Mouse (Mus musculus) urinary bladder, adult 18-20 months (tissue): ENCODE results near the gene Exosc2.

Source experiments
- DNase-seq, 2 experiments: peaks; one replicate each; pipeline ENCODE4 v3.0.0; 2022; ENCODE audit warnings: low spot score in 2 of 2, mixed read lengths in 2 of 2

The Exosc2 gene

DNA sequence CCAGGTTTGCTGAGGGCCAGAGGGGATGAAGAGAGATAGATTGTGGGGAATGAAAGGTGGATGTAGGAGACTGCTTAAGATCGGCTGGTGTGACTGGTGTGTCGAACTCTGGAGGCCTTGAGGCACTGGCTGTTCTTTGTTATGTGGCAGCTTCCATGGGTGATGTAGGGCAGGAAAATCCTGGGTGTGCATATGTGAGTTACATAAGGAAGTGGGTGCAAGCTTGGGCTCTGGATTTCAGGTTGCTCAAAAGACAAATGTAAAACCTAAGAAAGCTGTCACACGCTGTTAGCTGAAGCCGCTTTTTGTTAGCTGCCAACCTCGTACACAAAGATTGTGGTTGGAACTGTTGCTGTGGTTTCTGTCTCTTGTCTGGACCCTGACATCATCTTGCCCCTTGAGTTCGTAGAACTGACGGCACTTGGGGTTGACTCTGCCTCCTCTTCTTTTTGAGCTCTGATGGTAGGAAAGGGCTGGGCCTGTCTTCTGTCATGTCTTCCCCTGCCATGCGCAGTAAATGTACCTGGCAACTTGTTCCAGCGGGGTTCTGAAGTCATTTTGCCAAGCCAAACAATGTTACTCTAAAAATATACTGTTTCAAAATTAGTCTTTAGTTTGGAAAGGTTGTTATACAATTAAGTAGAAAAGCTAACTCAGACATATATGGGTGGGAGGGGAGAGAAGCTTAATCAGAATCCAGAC is 57.2 kb downstream of the Exosc2 start:
- no peak for DNase-seq

DNA sequence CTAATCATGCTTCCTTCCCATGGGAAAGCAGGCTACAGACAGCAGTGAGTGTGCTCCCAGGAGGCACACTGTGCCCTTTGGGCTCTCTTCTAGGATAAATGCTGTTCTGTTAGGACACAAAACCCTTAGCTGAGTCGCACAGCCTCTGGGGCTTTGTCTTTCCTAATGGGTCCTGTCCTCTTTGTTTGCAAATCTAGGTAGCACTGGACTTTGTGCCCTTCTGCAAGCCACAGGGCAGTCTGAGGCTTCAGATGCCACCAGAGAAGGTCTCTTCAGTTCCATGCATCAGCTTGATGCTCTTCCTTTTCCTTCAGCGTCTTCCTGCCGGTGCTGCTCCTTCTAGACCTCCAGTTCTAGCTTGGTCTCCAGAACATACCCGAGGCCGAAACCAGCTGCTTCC is 60.1 kb downstream of the Exosc2 start:
- no peak for DNase-seq
